Mouse (Mus musculus): ENCODE measurements around the gene Gm20696.

GRCm38 (mm10) chr6:99498082-99498481 lies 168.5 kb downstream of the Gm20696 start:
- TF ChIP-seq POLR2A (IDR thresholded peaks at IDR 0.05; ENCODE audit: borderline replicate concordance, low read depth, low read length) (no peak), CTCF (IDR thresholded peaks at IDR 0.05; ENCODE audit: low read depth, low read length) (no peak)

Data from bone marrow macrophage, adult 2 months (primary cell).